Mouse (Mus musculus) mammary gland, adult 2 months (tissue): ENCODE measurements around the gene Msrb2. TPM values are rescaled to one million over a fixed set of nuclear protein-coding genes. Genes with fewer than 3 reads are reported as not detected.

Experiments
- polyA plus RNA-seq: library from polyadenylated mRNA; depleted of rRNA; stranded (reverse); fragments of >200 nt; gene quantifications from 2 replicates; pipeline ENCODE4 v1.2.3, GENCODE M21; 2012; ENCODE audit warnings: low replicate concordance; rRNA removed

The Msrb2 gene
- polyA plus RNA-seq: 9.7 and 27.0 TPM in 2 replicates

GRCm38 (mm10) chr2:19371390-19372158, at the start of gene Msrb2:
Gene Msrb2 (plus strand): TSS chr2:19371440.

Other genes with a start within 250 kb of the Msrb2 start
- 0.04 TPM in 1 of 2 replicates, not detected in the other for gene Armc3, start 172.1 kb upstream of the Msrb2 start, polyA plus RNA-seq
- gene Ptf1a, start 74.2 kb downstream of the Msrb2 start, polyA plus RNA-seq: not detected in 2 replicates
- gene 4921504E06Rik, start 182.5 kb downstream of the Msrb2 start, polyA plus RNA-seq: not detected in 2 replicates